Mouse (Mus musculus) natural killer cell, adult 2 months (primary cell): ENCODE measurements around the gene Synpr.

Source experiments
- DNase-seq, 2 experiments: peaks; one replicate each; pipeline ENCODE4 v3.0.0; 2022; ENCODE audit warnings: low spot score in 2 of 2

The Synpr gene

GRCm38 (mm10) chr14:13551209-13551608 lies 266.6 kb downstream of the Synpr start:
- DNase-seq = no peak

- DNase-seq = no peak
Measured at GRCm38 (mm10) chr14:13553616-13554370, 269.2 kb downstream of the Synpr start.

DNA sequence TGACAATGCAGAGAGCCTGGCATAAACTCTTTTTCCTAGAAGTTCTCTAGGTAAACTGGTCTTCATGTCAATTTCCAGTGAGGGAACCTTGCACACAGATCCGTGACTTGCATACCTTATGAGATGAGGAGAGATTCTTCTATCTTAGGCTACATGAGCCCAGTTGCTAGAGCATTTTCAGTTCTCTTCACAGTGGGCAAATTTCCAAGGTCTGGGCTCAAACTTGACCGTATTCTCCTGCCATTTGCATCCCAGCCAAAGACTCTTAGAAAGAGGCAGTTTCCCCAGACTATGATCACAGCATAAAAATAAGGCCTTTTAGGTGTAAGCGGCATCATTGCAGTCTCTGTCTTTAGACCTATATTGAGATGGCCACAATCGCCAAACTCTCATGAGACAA lies 270.1 kb downstream of the Synpr start:
- no peak for DNase-seq

DNA sequence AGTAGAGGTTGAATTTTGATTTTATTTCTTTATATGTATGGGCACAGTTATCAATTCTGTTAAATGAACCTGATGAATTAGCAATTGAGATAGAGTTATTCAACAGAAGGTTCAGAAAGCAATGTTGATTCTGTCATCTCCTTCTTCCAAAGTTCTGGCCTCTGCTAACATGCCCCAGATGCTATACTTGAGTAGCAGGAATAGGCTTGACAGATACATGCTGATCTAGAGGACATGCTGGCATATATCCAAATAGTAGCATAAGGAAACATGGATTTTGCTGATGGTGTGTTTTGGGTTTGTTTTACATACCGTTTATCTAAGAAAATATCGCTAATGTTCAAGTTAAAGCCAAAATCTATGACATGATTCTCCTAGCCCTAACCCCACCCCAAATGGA lies 273.5 kb downstream of the Synpr start:
- no peak for DNase-seq

GRCm38 (mm10) chr14:13567250-13567649 lies 282.7 kb downstream of the Synpr start:
- no peak for DNase-seq

DNA sequence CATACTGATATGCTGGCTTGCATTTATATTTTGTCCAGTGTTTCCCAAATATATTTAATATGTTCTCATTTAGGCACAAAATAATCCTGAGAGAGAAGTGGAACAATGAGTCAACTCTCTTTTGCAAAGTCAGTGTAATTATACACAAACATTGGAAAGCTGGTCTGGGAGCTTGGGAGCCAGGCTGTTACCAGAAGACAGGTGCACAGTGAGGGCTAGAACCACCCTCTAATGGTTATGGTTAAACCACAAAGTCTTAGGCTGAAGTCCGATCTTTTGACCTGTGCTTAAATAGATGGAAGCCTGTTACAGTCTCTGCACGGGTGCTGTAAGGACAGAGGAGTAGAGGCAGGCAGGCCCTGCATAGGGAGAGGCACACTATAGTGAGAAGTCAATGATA lies 283.4 kb downstream of the Synpr start:
- DNase-seq = no peak

DNA sequence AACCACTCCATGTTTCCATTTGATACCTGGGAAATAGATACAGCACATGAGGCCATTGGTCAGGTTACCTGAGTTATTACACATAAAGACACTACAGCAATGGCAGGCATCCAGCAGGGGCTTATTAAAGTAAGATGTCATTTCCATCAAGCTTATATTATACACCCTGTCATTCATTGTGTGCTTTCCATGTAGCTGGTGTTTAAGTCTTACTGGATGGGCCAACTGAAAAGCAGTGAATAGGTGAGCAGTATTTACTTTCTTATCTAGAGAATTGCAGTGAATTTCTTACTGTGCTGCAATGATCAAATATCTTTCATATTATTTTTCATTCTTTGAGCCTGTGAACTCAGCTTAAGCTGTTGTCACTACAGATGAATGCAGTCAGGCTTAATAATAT lies 287.4 kb downstream of the Synpr start:
- no peak for DNase-seq

DNA sequence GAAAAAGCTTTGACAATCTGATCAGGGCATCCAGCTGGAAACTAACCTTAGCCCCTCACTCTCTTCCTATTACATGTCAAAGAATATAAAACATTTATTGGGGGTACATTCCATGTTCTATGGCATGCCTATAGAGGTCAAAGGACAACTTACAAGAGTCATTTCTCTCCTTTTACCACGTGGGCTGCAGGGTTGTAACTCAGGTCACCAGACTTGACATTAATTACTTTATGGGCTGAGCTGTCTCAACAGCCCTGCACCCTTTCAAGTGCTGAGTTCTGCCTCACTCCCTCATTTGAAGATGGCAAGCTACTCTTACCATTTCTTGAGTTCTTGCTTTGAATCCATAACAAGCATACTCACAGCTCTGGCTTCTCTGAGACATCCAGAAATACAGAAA lies 287.9 kb downstream of the Synpr start:
- DNase-seq = no peak

GRCm38 (mm10) chr14:13578101-13578500 lies 293.5 kb downstream of the Synpr start:
- DNase-seq = no peak

GRCm38 (mm10) chr14:13578744-13579143 lies 294.2 kb downstream of the Synpr start:
- no peak for DNase-seq

DNA sequence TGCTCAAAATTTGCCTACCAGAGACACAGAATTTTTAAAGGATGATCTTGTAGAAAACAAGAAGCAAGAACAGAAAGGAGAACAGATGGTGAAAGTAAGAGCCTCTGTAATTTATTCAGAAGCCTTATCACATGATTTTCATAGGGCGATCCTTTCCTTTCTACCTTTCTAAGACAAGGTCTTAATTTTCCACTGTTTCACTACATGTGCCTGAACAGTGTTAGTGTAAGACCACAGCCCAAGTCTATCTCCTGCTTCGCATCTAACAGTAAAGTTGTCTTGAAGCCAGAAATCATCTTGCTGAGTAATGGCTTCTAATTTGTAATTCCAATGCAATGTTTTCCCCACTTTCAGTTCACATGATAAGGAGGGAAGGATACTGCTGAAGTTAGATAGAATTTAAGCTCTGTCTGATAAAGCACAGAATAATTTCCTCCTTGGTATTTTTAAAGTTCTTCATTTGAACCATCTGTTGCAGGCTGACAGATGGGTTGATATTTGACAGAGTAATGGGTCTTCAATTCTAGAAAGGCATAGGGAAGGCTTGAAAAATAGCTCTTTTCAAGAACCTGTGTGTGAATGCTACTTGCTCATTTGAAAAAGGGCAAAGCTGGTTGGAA lies 308.9 kb downstream of the Synpr start:
- DNase-seq = no peak

- no peak for DNase-seq
Measured at GRCm38 (mm10) chr14:13596251-13596650, 311.7 kb downstream of the Synpr start.

DNA sequence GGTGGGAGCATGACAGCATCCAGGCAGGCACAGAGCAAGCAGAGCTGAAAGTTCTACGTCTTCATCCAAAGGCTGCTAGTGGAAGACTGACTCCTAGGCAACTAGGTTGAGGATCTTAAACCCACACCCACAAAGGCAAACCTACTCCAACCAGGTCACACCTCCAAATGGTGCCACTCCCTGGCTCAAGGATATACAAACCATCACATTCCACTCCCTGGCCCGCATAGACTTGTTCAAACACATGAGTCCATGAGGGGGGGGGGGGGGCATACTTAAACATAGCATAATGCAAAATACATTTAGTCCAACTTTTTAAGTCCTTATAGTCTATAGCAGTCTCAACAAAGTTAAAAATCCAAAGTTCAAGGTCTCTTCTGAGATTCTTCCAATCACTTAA lies 312.6 kb downstream of the Synpr start:
- DNase-seq = no peak

GRCm38 (mm10) chr14:13620531-13620930 lies 336.0 kb downstream of the Synpr start:
- DNase-seq = no peak

DNA sequence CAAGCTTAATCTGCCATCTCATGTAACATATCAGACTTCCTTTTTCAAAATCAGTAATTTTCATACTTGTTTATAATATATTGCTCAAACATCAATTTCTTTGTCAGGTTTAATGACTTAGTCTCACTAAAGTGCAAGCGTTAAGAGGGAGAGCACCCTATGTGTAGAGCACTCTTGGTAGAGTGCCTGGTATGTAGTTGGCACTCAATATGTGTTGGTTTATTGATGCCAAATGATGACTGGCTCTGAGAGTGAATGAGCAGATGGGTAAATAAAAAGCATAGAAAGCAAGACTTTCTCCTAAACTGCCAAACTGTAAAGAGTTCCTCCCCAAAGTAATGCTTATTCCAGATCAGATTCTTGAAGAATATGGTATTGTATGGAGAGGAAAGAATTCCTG lies 365.3 kb downstream of the Synpr start:
- no peak for DNase-seq

DNA sequence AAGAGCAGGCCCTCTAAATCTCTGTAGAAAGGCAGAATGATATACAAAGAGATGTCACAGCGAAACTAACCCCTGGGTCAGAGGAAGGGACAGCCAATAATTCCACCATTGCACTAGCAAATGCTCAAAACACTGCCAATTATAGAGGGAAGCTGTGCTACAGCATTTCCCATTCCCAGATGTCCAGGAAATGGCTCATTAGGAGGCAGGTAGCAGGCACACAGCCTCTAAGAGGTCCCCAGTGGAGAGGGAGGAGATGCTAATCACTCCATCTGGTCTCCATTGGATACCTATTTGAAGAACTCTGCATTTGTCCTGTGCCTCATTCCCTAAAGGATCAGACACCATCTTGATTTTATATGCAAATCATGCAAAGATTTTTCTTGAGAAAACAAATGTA lies 366.5 kb downstream of the Synpr start:
- no peak for DNase-seq

GRCm38 (mm10) chr14:13651541-13652298 lies 367.1 kb downstream of the Synpr start:
- DNase-seq = no peak
